Mouse (Mus musculus) heart, postnatal 36 days (tissue): ENCODE data around the gene Ankrd23. TPM values are rescaled to one million over a fixed set of nuclear protein-coding genes. Genes with fewer than 3 reads are reported as not detected.

ENCODE experiments used
- DNase-seq, 2 experiments: peaks; one replicate each; pipeline ENCODE4 v3.0.0; 2021 to 2022
- intact Hi-C: fragments of 180-260 bp; cut with DNase I; formaldehyde crosslinking; loops from one replicate; pipeline ENCODE4 v1.15.1; 2025
- total RNA-seq, 2 experiments: library from RNA; stranded (reverse); gene quantifications; 2 replicates each; pipeline ENCODE4 v1.2.3; 2021

The Ankrd23 gene
- total RNA-seq, 2 experiments from 2014 or later, result 203 to 373 TPM

DNA sequence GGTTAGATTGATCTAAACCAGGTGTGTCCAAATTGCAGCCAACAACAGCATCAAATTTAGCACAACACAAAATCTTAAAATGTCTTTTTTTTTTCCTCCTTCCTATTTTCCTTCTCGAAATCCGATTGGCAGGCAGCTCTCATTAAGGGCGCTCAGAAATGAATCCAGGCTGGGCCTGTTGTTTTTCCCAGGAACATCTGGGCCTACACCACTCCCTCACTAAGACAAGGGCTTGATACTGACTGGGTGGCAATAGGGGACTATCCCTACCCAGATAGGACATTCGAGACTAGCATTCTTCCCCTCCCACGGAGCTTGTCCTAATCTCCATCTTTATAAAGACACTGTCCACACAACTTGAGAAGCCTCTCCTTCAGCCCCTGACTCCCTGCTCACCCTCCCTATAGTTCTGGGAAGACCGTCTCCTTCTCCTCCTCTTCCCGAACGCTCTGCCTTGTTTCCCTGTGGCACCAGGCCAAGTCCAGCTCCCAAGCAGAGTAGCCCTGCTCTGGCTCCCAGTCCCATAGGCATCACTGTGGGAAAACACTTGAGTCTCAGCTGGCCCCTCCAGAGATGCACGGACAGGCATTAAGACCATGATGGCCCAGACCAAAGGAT is 11.4 kb upstream of the Ankrd23 start:
- peak; percentile 57 to 68 for DNase-seq
- intact Hi-C loops, result loop anchor here (1.0 to 5.0 kb wide), 4 partner anchors 87 to 189 kb away; no protein-coding TSS in a partner anchor

DNA sequence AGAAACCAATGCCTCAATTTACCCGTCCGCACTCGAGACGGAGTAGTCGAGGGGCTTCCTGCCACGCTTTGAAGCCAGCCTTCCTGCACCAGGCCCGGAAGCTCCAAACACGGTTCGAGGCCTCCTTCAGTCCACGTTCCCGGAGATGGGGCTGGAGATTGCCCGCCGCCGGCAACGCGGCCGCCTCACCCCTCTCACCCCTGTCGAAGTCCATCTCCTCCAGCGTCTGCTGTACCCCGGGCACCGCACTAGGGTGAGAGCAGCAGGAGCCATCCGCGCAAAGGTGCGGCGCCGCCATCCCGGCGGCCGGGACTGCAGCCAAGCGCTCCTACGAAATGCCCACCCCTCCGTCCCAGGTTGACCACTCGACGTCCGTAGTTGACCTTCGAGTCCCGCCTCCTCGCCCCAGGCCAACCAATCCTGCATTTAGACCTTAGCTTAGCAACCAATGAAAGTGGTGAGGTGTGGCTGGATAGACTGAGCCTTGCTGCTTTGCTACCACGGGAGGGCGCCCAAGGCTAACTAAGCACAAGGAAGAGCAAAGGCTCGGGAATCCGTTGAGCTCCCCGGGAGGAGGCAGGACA is 10.3 kb upstream of the Ankrd23 start, which contains the start of gene Ankrd39:
Gene Ankrd39, minus strand, starts transcription at position 558 of the 584 bp plus-strand sequence.
- DNase-seq, result peak; percentile 94 to 97
- intact Hi-C loops, result loop anchor here (1.0 to 5.0 kb wide), 4 partner anchors 88 to 190 kb away; no protein-coding TSS in a partner anchor

DNA sequence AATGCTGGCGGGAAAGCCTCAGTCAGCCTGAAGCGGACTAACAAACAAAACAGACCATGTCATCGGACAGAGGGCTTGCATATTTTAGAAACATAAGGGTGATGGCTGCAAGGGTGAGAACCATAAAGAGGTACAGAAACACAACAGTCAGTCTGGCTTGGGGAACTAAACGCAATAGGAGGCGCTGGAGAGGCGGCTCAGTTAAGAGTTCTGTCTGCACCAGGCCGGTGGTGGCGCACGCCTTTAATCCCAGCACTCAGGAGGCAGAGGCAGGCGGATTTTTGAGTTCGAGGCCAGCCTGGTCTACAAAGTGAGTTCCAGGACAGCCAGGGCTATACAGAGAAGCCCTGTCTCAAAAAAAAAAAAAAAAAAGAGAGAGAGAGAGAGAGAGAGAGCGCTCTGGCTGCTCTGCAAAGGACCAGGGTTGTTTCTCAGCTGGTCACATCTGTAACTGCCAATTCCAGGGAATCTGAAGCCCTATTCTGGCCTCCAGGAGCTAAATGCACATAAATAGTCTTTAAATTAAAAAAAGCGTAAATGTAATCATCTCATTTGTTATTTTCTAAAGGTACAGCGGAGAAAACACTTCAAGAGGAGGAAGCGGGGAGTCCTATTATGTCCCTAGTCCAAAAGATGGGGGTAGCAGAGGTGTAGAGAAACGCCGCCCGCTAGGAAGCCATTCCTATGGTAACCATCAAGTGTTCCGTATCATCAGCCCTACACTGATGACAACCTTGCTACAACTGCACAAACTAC is 9.3 kb upstream of the Ankrd23 start:
- intact Hi-C loops, result loop anchor here (5.0 kb wide), 1 partner anchor 191 kb away; no protein-coding TSS in a partner anchor

DNA sequence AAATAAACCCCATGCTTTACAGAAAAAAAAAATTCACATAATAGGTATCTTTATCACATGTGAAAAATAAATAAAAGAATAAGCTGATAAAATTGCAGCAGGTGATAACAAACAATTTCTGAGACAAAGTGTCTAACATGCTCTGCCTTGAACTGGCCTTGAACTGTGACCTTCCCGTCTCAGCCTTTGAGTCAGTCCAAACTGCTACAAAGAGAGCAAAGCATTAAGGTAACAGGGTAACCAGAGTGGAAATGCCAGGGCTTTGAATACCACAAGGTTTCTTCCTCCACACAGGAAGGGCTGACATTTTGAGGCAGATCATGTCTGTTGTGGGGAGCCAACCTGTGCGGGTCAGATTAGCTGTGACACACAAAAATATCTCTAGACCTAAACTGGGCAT is 8.7 kb upstream of the Ankrd23 start:
- no peak for DNase-seq
- intact Hi-C loops, result loop anchor here (5.0 kb wide), 1 partner anchor 192 kb away; no protein-coding TSS in a partner anchor

More for the DNA sequence above, 9.3 kb upstream of the Ankrd23 start:
- no peak for DNase-seq

DNA sequence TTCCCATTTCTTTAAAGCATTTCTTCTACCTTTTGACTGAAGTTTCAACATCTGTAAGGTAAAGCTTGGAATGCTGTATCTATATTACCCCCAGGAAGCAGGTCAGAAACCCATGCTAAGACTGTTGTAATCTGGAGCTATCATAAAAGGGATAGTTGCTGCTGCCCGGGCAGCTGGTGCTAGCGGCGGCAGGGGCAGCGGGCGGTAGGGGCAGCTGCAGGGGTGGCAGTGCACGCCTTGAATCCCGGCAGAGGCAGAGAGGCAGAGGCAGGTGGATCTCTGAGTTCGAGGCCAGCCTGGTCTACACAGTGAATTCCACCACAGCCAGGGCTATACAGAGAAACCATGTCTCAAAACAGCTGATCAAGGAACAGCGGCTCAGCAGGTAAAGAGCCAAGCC is 6.2 kb upstream of the Ankrd23 start:
- DNase-seq, result no peak
- intact Hi-C loops, result no loop called here

DNA sequence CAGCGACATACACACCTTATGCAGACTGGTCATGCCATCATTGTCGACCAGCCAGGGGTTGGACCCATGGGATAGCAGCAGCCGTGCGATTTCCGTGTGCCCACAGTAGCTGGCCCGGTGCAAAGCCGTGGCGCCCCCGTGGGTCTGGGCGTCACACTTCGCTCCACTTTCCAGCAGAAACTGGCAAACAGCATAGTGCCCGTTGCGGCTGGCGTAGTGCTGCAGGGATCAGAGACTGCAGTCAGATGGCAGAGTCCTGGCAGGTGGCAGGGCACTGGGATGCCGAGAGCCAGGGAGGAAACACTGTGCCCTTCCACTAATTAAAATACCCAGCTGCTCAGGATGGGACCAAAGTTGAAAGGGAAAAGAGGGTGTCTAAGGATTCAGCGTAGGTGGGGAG is 5.2 kb upstream of the Ankrd23 start:
- intact Hi-C loops, result no loop called here
- DNase-seq, result no peak

DNA sequence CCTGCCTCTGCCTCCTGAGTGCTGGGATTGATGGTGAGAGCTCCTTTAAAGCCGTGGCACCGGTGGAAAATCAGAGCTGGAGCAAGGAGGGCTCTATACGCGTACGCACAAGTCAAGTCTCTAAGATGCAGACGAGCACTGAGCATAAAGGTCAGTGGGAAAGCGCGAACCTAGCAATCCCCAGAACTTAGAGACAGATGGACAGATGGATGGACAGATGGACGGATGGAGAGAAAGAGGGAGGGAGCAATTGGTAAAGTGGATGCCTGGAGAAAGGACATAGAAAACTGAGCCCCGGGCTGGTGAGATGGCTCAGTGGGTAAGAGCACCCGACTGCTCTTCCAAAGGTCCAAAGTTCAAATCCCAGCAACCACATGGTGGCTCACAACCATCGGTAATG is 4.1 kb upstream of the Ankrd23 start:
- no peak for DNase-seq
- intact Hi-C loops, result no loop called here

DNA sequence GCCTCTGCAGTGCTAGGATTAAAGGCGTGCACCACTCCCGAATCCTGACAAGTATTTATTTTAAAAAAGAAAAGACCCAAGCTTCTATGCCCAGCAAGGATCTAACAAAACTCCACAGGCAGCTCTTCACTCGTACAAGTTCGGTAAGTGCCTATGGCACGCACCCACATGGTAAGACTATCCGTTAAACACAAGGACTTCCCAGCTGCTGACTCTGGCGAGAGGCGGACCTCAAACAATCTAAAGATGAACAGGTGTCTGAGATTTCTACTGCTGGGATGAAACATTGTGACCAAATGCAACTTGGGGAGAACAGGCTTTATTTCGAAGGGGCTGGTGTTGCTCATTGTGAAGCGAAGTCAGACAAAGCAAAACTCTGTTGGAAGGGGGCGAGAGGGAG is 3.4 kb upstream of the Ankrd23 start:
- intact Hi-C loops, result no loop called here
- no peak for DNase-seq

DNA sequence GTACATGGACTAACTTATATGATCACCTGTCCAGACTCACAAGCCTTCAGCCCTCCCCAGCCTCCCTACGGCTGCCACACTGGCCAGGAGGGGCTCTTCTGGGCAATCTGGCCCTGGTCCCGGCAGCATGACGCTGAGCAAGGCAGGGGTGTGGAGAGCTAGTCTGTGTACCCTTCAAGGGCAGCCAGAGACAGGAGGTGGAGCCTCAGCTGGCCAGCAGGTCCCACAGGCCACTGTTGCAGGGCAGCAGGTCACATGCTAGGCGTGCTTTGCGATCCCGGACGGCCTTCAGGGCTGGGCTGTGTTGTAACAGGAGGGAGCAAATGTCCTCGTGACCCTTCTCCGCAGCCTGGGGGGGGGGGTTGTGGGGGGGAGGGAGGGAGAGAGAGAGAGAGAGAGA is 2.5 kb upstream of the Ankrd23 start, which contains the start of gene Gm42417:
Gene Gm42417, minus strand, starts transcription at position 244 of the 400 bp plus-strand sequence.
- DNase-seq, result peak; percentile 60 to 61
- intact Hi-C loops, result no loop called here

DNA sequence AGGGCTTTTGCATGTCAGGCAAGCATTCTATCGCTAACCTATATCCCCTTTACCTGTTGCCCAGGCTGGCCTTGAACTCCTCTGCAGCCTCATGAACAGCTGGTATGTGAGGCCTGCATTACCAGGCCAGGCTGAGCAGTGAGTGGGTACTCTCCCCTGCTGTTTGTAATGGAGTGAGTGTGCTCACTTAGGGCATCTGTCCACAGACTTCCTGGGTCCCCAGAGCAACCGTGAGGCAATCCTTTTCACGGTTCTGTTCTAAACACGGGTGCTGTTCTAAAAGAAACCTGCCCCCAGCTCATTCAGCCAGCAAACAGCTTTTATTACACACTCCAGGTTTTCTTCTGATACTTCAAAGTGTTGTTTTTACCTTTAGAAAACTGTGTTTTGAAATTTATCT is 2.0 kb upstream of the Ankrd23 start:
- intact Hi-C loops, result no loop called here
- no peak for DNase-seq

DNA sequence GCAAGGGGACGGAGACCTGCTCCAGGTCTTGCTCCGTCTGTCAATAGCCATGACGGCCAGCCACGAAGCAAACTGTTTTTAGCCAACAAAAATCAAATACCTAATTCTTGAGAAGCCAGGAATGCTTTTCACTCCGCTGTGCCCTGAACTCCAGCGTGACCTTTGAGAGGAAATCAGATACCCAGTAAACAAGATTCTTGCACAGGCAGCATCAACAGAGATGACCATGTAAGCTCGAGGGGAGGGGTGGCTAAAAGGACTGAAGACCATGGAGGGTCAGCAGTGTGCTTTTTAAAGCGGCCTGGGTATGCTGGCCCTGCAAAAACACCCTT is 320 bp downstream of the Ankrd23 start:
- intact Hi-C loops, result no loop called here

DNA sequence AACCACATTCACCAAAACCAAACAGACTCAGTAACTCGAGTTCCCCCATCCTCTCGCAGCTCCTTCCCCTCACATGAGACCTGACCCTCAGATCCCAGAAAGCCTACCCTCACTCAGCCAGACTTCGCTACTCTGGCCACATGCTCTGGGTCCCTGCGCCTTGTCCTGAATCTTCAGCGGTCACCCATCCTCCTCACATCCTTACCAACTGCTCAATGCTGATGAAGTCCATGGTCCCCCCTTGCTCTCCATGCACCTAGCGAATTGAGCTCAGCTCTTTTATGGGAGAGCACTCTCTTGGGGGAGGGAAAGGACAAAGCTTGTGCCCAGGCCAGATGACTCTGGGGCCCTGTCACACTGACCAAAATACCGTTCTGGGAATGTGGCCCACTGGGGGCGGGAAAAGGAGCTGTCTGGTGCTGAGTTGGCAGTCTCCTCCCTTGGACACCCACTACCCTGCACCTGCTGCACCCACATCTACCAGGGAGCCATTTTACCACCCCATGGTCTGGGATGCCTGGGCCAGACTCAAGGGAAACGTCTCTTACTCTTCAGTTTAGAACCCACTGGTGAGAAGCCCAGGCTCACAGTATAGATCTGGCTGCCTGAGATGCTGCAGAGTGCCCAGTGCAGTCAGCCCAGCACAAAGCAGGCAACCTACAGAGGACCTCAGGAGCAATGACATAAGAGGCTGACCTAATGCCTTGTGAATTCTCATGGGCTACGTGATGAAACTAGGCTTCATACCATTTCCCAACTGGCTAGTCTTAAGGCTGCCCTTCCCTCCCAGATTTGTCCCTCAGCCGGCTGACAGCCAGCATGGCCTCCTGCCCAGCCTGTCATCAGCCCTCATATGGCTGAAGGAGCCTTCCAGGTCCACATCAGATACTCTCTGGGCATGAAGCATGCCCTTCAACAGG is 946 bp downstream of the Ankrd23 start:
- intact Hi-C loops, result no loop called here
- peak; percentile 57 to 65 for DNase-seq

More for the DNA sequence above, 320 bp downstream of the Ankrd23 start:
- no peak for DNase-seq

DNA sequence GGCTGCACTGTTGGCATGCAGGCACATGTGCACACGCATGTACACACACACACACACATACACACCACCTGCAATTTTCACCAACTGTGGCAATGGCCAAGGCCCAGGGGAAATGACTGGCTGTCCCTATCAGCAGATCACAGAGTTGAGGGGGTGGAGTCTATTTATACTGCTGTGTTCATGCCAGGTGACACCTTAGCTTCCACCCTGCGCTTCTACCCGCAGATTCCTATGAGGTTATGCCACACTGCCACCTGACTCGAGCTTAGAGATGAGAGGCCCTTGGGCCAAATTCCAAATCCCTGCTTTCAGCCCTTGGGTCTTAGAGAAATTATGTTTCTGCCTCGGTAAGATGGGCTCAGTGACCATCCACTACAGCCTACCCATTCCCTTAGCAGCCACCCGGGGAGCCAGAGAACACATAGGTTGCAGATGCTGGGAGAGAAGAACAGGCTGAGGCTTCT is 2.1 kb downstream of the Ankrd23 start:
- peak in 1 of 2 experiments; percentile 43 for DNase-seq
- intact Hi-C loops, result no loop called here

DNA sequence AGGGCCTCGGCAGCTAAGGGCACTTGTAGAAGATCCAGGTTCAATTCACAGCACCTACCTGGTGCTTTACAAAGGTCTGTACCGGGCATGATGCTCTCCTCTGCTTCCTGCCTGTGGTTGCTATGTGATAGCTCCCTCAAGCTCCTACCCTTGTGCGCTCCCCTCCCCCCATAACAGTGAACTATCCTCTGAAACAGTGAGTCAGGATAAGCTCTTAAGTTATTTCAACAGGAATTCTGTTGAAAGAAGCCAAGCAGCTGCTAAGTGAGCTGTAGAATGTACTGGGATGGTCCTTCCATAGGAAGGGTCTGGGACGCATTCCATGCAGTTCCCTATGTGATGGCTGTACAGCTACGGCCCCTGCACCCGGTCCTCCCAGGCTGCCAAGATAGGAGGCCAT is 3.1 kb downstream of the Ankrd23 start:
- DNase-seq, result no peak
- intact Hi-C loops, result no loop called here

DNA sequence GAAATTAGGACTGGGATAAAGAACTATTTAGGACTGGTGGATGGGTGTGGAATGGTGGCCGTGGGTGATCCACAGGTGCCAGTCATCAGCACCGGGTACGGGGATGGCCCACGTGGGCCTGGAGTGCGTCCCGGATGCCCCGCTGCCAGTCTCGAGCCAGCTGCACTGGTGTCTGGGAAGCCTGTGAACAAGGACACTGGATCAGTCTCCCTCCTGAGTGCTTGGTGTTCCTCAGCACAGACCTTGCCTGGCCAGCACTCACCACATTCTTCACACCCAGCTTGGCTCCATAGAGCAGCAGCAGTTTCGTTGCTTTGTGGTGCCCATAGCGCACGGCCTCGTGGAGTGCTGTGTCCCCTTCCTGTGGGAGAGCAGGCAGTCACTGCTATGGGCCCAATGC is 5.2 kb downstream of the Ankrd23 start:
- DNase-seq, result no peak
- intact Hi-C loops, result no loop called here

DNA sequence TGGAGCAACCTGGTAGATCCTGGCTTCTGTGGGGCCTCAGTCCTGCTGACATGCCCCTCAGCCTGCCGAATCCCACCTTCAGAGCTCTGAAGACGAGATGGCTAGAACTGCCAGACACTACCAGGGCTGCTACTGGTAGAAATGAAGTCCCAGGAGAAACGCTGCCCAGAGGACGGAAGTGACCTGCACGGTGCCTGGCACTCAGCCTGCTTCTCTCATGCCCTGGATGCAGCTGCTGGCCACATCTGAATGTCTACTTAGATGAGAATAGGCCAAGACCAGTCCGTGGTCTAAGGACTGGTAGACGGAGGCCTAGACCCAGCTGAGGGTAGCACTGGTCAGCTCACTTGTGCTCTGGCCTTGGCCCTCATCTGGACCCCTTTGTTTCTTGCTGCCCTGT is 5.7 kb downstream of the Ankrd23 start:
- no peak for DNase-seq
- intact Hi-C loops, result no loop called here

DNA sequence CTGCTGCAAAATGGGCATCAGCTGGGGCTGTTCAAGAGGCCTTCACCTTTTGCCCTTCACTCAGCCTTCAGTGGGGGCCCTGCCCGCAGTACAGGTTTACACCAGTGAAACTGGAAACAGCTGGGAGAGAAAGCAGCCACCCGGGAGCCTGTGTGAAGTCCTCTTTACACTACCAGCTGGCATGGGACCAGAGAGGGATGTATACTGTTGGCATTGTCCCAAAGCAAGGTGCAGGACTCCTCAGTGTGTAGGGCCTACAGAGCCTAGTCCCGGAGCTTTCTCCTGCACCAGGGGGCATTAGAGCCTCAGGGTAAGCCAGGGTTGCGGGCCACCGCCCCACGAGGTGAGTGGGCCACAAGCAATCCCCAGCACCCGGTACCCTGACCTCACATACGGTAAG is 6.2 kb downstream of the Ankrd23 start:
- intact Hi-C loops, result no loop called here
- no peak for DNase-seq

DNA sequence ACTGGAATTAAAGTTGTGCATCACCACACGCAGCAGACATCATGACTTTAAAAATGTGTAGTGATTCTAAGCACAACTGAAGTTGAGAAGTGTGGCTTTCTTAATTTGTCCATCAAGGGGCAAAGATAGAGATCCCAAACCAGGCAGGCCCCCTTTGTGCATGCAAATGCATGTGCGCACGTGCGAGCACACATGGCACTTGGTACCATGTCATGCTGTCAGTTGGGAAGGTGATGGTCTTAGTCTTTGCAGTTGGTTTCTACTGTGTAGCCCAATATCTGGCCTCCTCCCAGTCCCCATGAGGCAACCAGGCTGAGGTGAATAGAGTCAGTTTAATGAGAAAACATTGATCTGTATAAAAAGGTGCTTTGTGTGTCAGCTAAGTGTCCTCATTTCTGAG is 6.8 kb downstream of the Ankrd23 start:
- DNase-seq, result no peak
- intact Hi-C loops, result no loop called here

DNA sequence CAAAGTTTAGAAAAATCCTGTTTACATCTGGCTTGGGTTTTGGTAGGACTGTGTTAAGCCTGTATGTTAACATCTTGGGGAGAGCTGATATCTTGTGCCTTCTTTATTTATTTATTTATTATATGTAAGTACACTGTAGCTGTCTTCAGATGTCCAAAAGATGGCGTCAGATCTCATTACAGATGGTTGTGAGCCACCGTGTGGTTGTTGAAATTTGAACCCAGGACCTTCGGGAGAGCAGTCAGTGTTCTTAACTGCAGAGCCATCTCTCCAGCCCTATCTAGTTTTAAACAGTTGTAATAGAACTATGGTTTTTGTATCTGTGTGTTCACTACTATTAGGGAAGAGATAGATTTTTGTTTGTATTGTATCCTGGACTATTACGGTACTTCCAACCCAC is 7.4 kb downstream of the Ankrd23 start:
- DNase-seq, result no peak
- intact Hi-C loops, result no loop called here

DNA sequence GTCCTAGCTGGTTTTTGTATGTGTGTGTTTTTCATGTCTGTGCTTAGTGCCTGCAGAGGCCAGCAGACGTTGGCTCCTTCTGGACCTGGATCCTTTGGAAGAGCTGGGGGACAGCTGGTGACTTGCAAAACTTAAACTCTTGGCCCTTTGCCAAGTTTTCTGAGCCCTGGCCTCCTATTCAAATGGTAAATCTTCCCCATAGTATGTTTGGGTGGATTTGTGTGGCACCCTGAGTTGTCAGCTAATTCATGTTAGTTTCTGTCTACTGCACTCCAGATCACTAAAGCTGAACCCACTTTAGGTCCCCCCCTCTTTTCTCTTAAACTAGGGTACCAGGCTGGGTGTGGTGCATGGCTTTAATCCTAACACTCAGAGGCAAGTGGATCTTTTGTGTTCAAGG is 8.3 kb downstream of the Ankrd23 start:
- no peak for DNase-seq
- intact Hi-C loops, result no loop called here

DNA sequence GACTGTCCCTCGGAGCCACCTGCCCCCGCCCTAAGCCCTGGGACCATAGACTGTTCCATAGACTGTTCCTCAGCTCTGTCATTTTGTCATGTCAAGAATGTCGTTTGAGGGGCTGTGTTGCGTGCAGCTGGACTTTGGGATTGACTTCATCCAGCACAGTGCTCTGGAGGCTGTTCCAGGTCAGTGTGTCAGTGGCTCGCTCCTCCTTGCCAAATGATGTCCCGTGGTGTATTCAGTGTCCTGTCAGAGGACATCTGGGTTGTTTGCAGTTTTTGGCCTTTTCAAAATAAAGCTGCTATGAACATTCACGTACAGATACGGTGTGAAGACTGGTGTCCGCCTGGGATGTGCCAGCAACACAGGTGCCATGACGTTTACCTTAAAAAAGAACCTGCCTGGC is 9.8 kb downstream of the Ankrd23 start:
- intact Hi-C loops, result no loop called here

More for the DNA sequence above, 9.8 kb downstream of the Ankrd23 start:
- no peak for DNase-seq
